Mouse (Mus musculus) midbrain, embryonic 15.5 days (tissue): ENCODE measurements at regions not wholly inside any gene's neighbourhood (a gene's known extent, or its start where the extent isn't known, plus 50 kb on each side); places are given as distances from the start of the nearest gene placed in this dataset.

ENCODE experiments used
- ATAC-seq: fragments of 200-750 bp; cut with Nextera tagmentation; replicated peaks from 2 replicates; pipeline ENCODE4 v1.8.0; 2017; ENCODE audit warnings: moderate TSS enrichment
- H3K27ac ChIP-seq: fragments of 300-500 bp; sonication (generic); 2 replicates; pipeline ENCODE4 v1.5.1; 2015; ENCODE audit warnings: mild to moderate bottlenecking, inconsistent platforms
- H3K27me3 ChIP-seq: fragments of 300-500 bp; sonication (generic); replicated peaks from 2 replicates; pipeline ENCODE4 v1.6.1; 2015; ENCODE audit warnings: inconsistent platforms
- H3K36me3 ChIP-seq: fragments of 300-500 bp; sonication (generic); replicated peaks from 2 replicates; pipeline ENCODE4 v1.6.1; 2015; ENCODE audit warnings: inconsistent platforms
- H3K4me1 ChIP-seq: fragments of 300-500 bp; sonication (generic); 2 replicates; pipeline ENCODE4 v1.6.1; 2015; ENCODE audit warnings: inconsistent platforms
- H3K4me2 ChIP-seq: fragments of 300-500 bp; sonication (generic); 2 replicates; pipeline ENCODE4 v1.6.1; 2015; ENCODE audit warnings: inconsistent platforms, mild to moderate bottlenecking, moderate library complexity
- H3K4me3 ChIP-seq: fragments of 300-500 bp; sonication (generic); 2 replicates; pipeline ENCODE4 v1.5.1; 2015; ENCODE audit warnings: mild to moderate bottlenecking, inconsistent platforms
- H3K9ac ChIP-seq: fragments of 300-500 bp; sonication (generic); 2 replicates; pipeline ENCODE4 v1.6.1; 2015; ENCODE audit warnings: mild to moderate bottlenecking, inconsistent platforms
- H3K9me3 ChIP-seq: fragments of 300-500 bp; sonication (generic); 2 replicates; pipeline ENCODE4 v1.6.1; 2016; ENCODE audit warnings: inconsistent platforms
- WGBS: fragments of 180-500 bp; shearing (Covaris S2); methylation state at CpG from one replicate; pipeline ENCODE4 v1.1.7; 2015; ENCODE audit warnings: mixed read lengths; 5-methylcytosine and 5-hydroxymethylcytosine counted together

DNA sequence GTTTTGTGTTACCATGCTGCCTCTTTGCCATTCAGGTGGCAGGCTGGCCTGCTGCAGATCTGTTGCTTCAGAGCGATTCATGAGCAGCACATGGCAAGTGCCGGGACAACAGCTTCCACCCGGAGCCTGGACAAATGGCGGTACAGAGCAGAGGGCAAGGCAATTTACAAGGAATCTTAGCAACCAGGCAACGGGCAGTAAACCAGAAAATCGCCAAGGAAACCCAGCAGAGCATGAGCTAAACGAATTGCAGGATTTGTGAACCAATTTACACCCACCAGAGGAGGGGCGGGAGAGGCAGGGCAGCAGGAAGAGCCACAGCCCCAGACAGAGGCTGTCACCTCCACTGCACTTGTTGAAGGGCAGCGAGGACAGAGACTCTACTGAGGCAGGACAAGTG, 60.5 kb upstream of the Loxl4 start:
- Histone ChIP-seq H3K4me3 (no peak overlapping the region), H3K4me1 (peaks cover 14% of the 10 kb centered on the region; the same call in 1 of the 2 replicates), H3K4me2 (no peak overlapping the region; the same call in 1 of the 2 replicates), H3K9me3 (no peaks in the 10 kb centered on the region), H3K36me3 (no peaks in the 10 kb centered on the region), H3K27me3 (no peaks in the 10 kb centered on the region; the same call in 1 of the 2 replicates), H3K27ac (0 out of 2 replicates have a peak overlapping the region, but pooled peaks have one; percentile 17), H3K9ac (no peak overlapping the region)
- WGBS: 10% methylated on average over 9 of the region's 9 CpGs
- peak; percentile 59 for ATAC-seq

DNA sequence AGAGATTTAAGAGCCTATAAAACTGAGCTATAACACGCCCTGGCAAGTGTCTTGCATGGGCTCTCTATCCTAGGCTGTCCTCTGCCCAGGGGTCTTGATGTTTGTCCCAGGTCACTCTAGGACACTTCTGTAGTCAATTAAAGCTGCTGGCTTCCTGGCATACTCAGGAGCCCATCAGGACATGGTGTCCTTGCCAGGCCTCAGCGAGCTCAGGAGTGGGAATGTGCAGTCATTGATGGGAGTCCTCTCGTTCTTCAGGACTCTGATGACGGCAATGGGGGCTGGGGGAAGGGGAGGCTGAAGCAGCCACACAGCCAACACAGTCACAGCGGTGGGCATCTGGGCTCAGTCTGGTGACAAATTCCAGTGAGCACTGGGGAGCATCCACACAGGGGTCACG, 57.3 kb upstream of the Loxl4 start:
- H3K4me2 ChIP-seq: no peak overlapping the region
- no peak overlapping the region for H3K9ac ChIP-seq
- WGBS: 75% methylated on average over 6 of the region's 6 CpGs
- no peak overlapping the region for H3K27ac ChIP-seq
- no peak overlapping the region for H3K4me3 ChIP-seq
- H3K4me1 ChIP-seq: peaks cover 19% of the 10 kb centered on the region; the same call in 1 of the 2 replicates
- H3K27me3 ChIP-seq: no peaks in the 10 kb centered on the region; the same call in 1 of the 2 replicates
- H3K9me3 ChIP-seq: no peaks in the 10 kb centered on the region
- no peak for ATAC-seq
- H3K36me3 ChIP-seq: no peaks in the 10 kb centered on the region

DNA sequence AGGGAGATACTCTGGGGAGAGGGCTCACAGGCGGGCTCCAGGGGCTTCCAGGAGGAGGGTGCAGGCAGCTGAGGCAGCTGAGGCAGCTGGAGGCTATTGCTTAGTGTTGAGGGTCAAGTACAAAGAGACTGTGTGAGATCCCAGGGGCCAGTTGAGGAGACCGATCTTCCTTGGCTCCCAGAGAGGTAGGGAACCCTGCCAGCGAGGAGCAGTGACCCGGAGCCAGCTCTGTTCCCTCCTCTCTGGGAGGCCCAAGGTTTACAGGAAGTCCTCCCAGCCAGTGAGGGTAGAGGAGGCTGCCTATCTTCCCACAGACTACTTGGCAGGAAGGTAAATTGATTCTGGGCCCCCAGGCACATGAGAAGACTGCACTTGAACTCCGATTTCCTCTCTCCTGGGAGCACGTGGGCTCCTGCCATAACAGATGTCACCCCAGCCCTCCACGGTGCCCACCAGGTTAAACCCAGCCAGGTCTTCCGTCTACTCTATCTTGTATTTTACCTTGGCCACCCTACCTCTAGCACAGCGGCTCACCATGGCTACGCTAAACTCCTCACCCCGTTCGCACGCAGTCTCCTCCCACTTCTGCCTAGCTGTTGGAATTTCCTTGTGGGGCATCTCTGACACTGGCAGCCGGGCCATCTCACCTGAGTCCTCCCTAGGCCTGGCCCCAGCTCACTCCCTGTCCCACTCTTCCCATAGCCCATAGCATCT, 55.9 kb upstream of the Loxl4 start:
- ATAC-seq: no peak
- Histone ChIP-seq H3K9me3 (no peaks in the 10 kb centered on the region), H3K27me3 (no peaks in the 10 kb centered on the region; the same call in 1 of the 2 replicates), H3K36me3 (no peaks in the 10 kb centered on the region), H3K27ac (no peak overlapping the region), H3K4me1 (peaks cover 19% of the 10 kb centered on the region; the same call in 1 of the 2 replicates), H3K9ac (no peak overlapping the region), H3K4me2 (no peak overlapping the region), H3K4me3 (no peak overlapping the region)
- WGBS: 76% methylated on average over 14 of the region's 14 CpGs

DNA sequence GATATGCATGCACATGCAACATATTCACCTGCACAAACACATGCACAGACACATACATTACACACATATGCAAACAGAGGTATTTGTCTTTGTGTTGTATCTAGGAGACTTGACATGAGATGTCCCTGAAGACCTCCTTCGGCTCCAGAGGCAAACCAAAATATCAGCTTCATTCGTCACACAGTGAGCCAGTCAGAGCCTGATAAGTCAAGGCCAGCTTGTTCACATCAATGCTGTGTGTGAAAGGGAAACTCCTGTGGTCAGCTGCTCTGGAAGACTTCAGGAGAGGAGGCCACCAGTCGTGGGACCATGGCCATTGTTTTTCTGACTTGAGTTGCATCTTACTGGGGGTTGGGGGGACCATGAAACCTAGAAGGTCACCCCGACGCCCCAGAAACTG, 54.3 kb upstream of the Loxl4 start:
- Histone ChIP-seq H3K9ac (no peak overlapping the region), H3K4me2 (no peak overlapping the region), H3K4me1 (peaks cover 14% of the 10 kb centered on the region; the same call in 1 of the 2 replicates), H3K36me3 (no peaks in the 10 kb centered on the region), H3K9me3 (no peaks in the 10 kb centered on the region), H3K27ac (no peak overlapping the region), H3K4me3 (no peak overlapping the region), H3K27me3 (peaks cover 6% of the 10 kb centered on the region; the same call in 1 of the 2 replicates)
- no peak for ATAC-seq
- 85% methylated on average over 5 of the region's 5 CpGs for WGBS
